Mouse (Mus musculus) lung, postnatal 0 days (tissue): ENCODE data around the gene Tsc22d1. TPM values are rescaled to one million over a fixed set of nuclear protein-coding genes. Genes with fewer than 3 reads are reported as not detected.

ENCODE experiments used
- ATAC-seq: fragments of 200-750 bp; cut with Nextera tagmentation; 2 replicates; pipeline ENCODE4 v1.8.0; 2017; ENCODE audit warnings: moderate library complexity
- DNase-seq: peaks from one replicate; pipeline ENCODE4 v3.0.0-alpha.2; 2016; ENCODE audit warnings: low spot score
- H3K27ac ChIP-seq: fragments of 300-500 bp; sonication (generic); 2 replicates; pipeline ENCODE4 v1.5.1; 2014; ENCODE audit warnings: antibody characterized with exemption, mild to moderate bottlenecking, low read length, mixed read lengths
- H3K27me3 ChIP-seq: fragments of 300-500 bp; sonication (generic); replicated peaks from 2 replicates; pipeline ENCODE4 v1.6.1; 2014; ENCODE audit warnings: low read length, mixed read lengths; ENCODE audit not compliant: insufficient read depth
- H3K36me3 ChIP-seq: fragments of 300-500 bp; sonication (generic); 2 replicates; pipeline ENCODE4 v1.6.1; 2014; ENCODE audit warnings: low read length, mixed read lengths; ENCODE audit not compliant: insufficient read depth
- H3K4me1 ChIP-seq: fragments of 300-500 bp; sonication (generic); 2 replicates; pipeline ENCODE4 v1.6.1; 2014; ENCODE audit warnings: antibody characterized with exemption, low read depth, low read length, mixed read lengths; ENCODE audit not compliant: insufficient read depth
- H3K4me2 ChIP-seq: fragments of 300-500 bp; sonication (generic); replicated peaks from 2 replicates; pipeline ENCODE4 v1.6.1; 2014; ENCODE audit warnings: low read depth, mild to moderate bottlenecking, low read length, moderate library complexity, mixed read lengths
- H3K4me3 ChIP-seq: fragments of 300-500 bp; sonication (generic); 2 replicates; pipeline ENCODE4 v1.5.1; 2014; ENCODE audit warnings: low read depth, low read length
- H3K9ac ChIP-seq: fragments of 300-500 bp; sonication (generic); replicated peaks from 2 replicates; pipeline ENCODE4 v1.6.1; 2014; ENCODE audit warnings: low read depth, mild to moderate bottlenecking
- H3K9me3 ChIP-seq: fragments of 300-500 bp; sonication (generic); 2 replicates; pipeline ENCODE4 v1.6.1; 2016; ENCODE audit warnings: low read length, mixed read lengths
- CTCF ChIP-seq: IDR thresholded peaks from 2 replicates; pipeline ENCODE4 v1.5.1; 2016; ENCODE audit warnings: antibody characterized with exemption, mild to moderate bottlenecking
- EP300 ChIP-seq: IDR thresholded peaks from 2 replicates; pipeline ENCODE4 v1.6.1; 2016; ENCODE audit warnings: antibody characterized with exemption, mild to moderate bottlenecking, control low read depth
- WGBS: fragments of 180-500 bp; shearing (Covaris S2); extraction: QIAGEN DNeasy Blood & Tissue Kit; methylation state at CpG from one replicate; pipeline ENCODE4 v1.1.7; 2014; 5-methylcytosine and 5-hydroxymethylcytosine counted together
- polyA plus RNA-seq: library from polyadenylated mRNA; unstranded; fragments of >200 nt; fragmentation: Nextera tagmentation; extraction: Ambion mirVana; gene quantifications from 2 replicates; pipeline ENCODE4 v1.2.1, GENCODE M21; 2015

Gene Tsc22d1
- polyA plus RNA-seq, 1 experiment from 2014 or later: 635 TPM

DNA sequence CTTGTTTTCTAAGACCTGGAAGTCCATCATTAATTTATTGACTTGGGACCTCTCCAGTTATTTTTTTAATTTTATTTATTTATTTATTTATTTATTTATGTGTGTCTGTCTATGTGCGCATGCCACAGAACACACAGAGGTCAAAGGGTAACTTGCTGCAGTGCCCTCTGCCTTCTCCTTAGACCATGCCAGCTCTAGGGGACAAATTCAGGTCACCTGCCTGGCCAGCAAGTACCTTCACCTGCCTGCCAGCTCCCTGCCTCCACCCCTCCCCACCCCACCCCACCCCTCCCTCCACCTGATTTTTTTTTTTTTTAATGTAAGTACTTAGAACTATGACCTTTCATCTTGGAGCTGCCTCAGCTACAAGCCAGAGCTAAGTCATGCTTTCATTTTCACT, 68.9 kb downstream of the Tsc22d1 start:
- Histone ChIP-seq H3K4me1 (0 out of 2 replicates have a peak, but pooled peaks cover 3% of the 10 kb centered on the region), H3K27ac (no peak overlapping the region), H3K9me3 (no peaks in the 10 kb centered on the region), H3K9ac (no peak overlapping the region), H3K4me3 (no peak overlapping the region), H3K4me2 (no peak overlapping the region), H3K27me3 (no peaks in the 10 kb centered on the region), H3K36me3 (no peaks in the 10 kb centered on the region)
- ATAC-seq: no peak
- TF ChIP-seq EP300: no peak
- 96% methylated on average over 1 of the region's 1 CpGs for WGBS
- no peak for DNase-seq

DNA sequence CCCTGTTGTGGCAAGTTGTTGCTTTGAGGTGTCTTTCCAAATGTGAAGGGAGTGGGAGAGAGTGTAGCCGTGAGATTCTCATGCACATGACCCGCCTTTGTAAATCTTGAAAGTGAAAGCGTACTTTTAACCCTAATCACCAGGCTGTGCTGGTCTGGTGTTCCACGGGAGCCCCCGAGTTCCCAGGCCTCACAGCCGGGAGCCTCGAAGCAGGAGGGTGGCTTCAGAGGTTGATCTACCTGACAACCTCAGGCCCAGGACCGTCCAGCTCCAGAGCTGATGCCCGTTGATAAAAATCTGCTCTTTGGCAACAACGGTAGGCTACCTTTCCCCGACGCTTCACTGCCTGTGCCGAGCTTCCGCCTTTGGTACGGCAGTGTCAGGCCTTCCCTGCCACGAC, 72.8 kb downstream of the Tsc22d1 start:
- Histone ChIP-seq H3K4me3 (no peak overlapping the region), H3K27ac (no peak overlapping the region), H3K9ac (no peak overlapping the region), H3K9me3 (no peaks in the 10 kb centered on the region), H3K4me2 (no peak overlapping the region), H3K27me3 (no peaks in the 10 kb centered on the region), H3K4me1 (no peaks in the 10 kb centered on the region), H3K36me3 (no peaks in the 10 kb centered on the region)
- WGBS: 86% methylated on average over 16 of the region's 16 CpGs
- DNase-seq: no peak
- no peak for ATAC-seq
- TF ChIP-seq EP300: no peak
- TF ChIP-seq CTCF: no peak

DNA sequence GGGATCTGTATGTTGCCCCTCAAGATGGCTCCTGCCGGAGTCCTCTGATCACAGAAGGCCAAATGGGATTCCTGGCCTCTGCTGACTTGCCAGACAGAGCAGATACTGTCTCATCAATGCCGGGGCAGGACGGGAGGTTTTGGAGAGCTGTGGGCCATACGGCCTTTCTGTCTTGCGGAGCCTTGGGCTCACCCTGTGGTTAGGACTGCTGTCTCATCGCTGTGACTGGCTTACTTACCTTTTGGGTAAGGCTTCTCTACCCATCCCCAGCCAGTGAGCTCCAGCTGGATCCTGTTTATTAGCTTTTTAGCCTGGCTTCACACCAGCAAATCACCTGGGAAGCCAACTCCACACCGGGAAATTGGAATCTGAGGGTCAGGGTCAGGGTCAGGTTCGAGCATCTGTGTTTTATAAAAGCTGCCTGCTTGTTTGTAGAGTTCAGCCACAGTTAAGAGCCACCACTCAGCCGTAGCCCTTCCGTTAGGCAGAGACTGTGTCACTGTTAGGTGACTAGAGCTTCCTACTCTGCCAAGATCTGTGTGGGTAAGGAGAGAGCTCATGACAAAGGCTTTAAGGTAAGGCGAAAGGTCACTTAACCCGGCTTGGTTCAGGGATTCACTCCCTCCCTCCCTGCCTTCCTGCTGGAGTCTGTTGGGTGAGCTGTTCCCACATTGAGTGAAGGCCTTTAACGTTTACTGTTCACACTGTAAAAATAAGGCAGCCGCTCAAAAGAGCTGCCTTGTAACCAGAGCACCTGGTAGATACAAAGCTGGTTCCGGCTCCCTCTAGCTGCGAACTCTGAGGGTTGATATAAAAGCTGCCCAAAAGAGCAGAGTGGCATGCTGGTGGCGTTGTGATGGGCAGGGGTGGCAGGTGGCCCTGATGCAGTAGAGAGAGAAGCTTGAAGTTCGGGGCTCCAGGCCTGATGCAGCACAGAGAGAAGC, 73.6 kb downstream of the Tsc22d1 start:
- 63% methylated on average over 18 of the region's 18 CpGs for WGBS
- TF ChIP-seq CTCF: no peak; the same call in 1 of the 2 replicates
- TF ChIP-seq EP300: no peak
- no peaks in the 10 kb centered on the region for H3K36me3 ChIP-seq

DNA sequence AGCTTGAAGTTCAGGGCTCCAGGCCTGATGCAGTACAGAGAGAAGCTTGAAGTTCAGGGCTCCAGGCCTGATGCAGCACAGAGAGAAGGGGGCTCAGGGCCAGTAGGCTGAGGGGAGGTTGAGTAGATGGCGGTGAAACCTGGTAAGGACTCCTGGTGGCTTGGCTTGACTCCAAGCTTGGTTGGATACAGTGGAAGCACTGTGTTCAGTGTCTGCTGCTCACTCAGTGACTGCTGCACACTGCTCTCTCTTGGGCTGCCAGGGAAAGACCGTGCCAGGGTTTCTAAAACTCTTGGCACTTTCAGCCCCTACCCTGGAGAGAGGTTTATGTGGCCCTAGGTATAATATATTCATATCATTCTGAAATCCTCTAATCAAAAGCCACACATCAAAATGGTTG, 74.4 kb downstream of the Tsc22d1 start:
- Histone ChIP-seq H3K4me2 (no peak overlapping the region), H3K4me3 (no peak overlapping the region), H3K36me3 (no peaks in the 10 kb centered on the region), H3K9me3 (no peaks in the 10 kb centered on the region), H3K27me3 (no peaks in the 10 kb centered on the region), H3K27ac (no peak overlapping the region), H3K9ac (no peak overlapping the region), H3K4me1 (no peaks in the 10 kb centered on the region)
- 61% methylated on average over 2 of the region's 2 CpGs for WGBS
- DNase-seq (no peak), ATAC-seq (no peak)
- no peak for TF ChIP-seq CTCF

More for the DNA sequence above, 73.6 kb downstream of the Tsc22d1 start:
- Histone ChIP-seq H3K4me3 (no peak overlapping the region), H3K9me3 (no peaks in the 10 kb centered on the region), H3K9ac (no peak overlapping the region), H3K27ac (no peak overlapping the region), H3K4me1 (no peaks in the 10 kb centered on the region), H3K4me2 (no peak overlapping the region), H3K27me3 (no peaks in the 10 kb centered on the region)
- no peak for ATAC-seq
- no peak for DNase-seq

DNA sequence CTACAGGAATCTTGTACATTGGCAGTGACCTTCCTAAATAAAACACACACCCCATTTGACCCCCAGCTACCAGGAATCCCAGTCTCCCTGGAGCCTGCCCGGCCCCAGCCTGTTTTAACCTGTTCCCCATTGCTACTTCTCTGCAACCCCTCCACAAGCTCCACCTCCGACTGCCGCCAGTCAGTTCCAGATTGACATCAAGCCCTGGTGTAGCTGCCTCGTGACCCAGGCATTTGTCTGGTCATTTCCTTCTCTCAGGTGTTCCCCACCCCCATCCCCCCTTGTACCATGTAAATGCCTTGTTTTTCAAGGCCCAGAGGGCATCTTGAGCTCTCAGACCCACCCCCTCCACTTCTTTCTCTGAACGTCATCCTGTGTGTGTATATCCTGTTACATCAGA, 80.3 kb downstream of the Tsc22d1 start:
- TF ChIP-seq EP300: no peak
- TF ChIP-seq CTCF: no peak
- Histone ChIP-seq H3K27me3 (no peaks in the 10 kb centered on the region), H3K4me3 (no peak overlapping the region), H3K4me1 (no peaks in the 10 kb centered on the region), H3K27ac (no peak overlapping the region), H3K4me2 (no peak overlapping the region), H3K36me3 (no peaks in the 10 kb centered on the region), H3K9me3 (no peaks in the 10 kb centered on the region), H3K9ac (no peak overlapping the region)
- DNase-seq (no peak), ATAC-seq (no peak)
- 59% methylated on average over 5 of the region's 5 CpGs for WGBS

DNA sequence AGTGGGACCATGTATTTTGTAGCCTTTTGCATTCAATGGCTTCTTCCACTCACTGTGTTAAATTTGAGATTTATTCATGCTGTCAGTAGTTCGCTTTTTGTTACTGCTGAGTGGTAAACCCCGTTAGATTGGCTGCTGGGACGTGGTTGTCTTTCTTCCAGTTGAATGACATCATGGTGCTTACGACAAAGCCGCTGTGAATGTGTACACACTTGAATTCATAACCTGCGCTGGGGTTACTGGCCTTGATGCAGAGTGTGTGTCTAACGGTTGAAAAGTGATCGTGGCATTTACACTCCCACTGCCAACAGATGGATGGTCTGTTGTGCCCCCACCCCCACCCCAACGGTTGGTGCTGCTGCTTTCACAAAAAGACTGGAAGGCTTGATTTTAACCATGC, 82.4 kb downstream of the Tsc22d1 start:
- Histone ChIP-seq H3K4me2 (no peak overlapping the region), H3K9ac (no peak overlapping the region), H3K27me3 (no peaks in the 10 kb centered on the region), H3K4me3 (no peak overlapping the region), H3K9me3 (no peaks in the 10 kb centered on the region), H3K36me3 (no peaks in the 10 kb centered on the region), H3K27ac (no peak overlapping the region), H3K4me1 (no peaks in the 10 kb centered on the region)
- ATAC-seq: no peak
- no peak for TF ChIP-seq CTCF
- no peak for TF ChIP-seq EP300
- DNase-seq: no peak
- 68% methylated on average over 9 of the region's 9 CpGs for WGBS
